Mouse (Mus musculus) T-helper 17 cell (primary cell): ENCODE measurements around the gene Gps1.
"Not testable (repeated sequence)": the region's sequence is repeated elsewhere in the genome, so short reads cannot be mapped to it uniquely, and the experiment has no call there.

ENCODE experiments used
- in situ Hi-C, 2 experiments: fragments of 300-600 bp; cut with MboI, MseI; formaldehyde crosslinking; loops; 1 replicate in 1 of 2; 2 replicates in 1 of 2; pipeline ENCODE4 v1.15.1; 2025; ENCODE audit warnings: high pct_unique_total_duplicates in 2 of 2

Gps1 gene

DNA sequence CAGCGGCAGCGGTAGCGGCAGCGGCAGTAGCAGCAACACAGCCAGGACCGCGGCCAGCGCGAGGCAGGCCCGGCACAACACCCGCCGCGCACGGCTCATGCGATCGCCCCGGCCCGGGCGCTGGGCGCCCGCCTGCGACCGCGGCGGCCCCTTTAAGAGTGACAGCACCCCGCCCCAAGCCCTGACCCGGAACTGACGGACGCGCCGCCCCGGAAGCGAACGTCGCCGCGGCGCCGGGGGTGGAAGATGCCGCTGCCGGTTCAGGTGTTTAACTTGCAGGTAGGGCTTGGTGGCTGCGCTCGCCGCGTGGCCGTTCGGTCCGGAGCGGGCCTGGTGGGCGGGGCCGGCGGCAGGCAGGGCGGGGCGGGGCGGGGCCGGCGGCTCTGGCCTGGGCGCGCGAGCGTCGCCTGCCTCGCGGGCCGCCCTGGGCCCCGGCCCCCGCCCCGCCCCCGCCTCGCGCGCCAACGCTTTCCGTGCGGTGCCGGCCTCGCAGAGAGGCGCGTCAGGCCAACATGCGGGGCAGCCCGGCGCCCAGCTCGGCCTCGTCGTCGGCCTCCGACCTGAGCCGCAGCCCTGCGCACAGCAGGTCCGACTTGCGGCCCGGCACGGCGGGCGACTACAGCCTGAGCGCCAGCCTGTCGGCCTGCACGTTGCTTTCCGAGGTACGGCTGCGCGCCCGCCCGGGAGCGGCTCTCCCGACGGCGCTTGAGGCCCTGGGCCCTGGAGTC, at the start of gene Gps1, which contains the start of gene Rfng:
Gps1 (plus strand) TSS at position 209 of the 728 bp plus-strand sequence.
Rfng (minus strand) TSS at position 144 of the 728 bp plus-strand sequence.
- in situ Hi-C loops: no loop called here

DNA sequence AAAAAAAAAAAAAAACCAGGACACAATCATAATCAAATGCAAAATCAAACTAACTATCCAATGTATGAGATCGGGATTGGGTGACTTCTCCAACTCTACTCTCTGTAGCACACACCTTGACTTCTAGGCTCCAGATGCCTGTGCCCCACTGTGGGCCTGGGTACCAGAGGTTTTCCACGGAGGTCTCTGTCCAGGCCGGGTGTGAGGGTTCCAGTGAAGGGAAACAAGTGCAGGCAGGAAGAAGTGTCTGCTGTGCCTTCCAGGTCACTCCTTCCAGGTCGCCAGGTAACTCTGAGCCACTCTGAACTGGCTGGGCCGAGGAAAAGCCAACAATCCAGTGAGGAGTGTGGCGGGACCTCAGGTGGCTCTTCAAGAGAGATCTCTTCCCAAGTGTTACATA, 47.6 kb upstream of the Gps1 start:
- in situ Hi-C loops: no loop called here

DNA sequence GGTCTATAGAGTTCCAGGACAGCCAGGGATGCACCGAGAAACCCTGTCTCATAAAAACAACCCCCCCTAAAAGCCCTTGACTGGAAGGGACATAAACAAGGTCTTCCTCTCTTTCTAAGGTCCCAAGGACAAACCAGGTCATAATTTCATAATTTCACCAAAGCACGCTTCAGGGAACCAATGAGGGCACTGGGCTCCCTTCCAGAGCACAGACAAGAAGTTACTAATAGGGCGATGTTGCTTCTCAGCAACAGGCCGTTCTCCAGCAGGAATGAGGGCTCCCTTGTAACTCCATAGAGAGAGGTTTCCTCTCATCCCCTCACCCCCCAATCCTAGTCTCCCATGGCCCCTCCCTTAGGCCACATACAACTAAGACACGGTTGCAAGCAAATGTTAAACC, 43.1 kb upstream of the Gps1 start:
- in situ Hi-C loops: loop anchor here in 1 of 2 experiments (10.0 kb wide), 1 partner anchor 1116 kb away; no protein-coding TSS in a partner anchor

DNA sequence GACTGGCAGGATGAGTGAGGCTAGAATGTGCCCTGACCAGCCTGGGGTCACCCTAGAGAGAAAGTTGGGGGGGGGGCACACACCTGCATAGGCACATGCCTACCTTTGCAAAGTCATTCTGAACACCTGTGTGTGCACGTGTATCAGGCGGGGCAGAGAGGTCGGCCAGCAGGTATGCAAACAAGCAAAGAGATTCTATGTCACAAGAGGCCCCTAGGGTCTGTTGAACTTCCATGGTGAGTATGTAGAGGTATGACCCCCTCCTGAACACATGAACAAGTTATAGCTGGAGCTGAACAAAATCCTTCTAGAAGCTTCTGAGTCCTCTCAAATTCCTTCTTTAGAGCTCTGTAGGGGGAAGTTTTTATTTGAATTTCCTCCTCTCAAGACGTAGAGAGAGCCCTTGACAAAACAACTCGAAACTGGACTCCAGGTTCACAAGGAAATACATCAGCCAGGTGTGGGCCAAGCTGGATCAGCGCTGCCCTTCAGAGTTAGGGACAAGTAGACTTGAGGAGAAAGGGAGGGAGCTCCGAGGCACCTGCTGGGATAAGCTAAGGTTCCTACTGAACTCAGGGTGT, 39.9 kb upstream of the Gps1 start:
- in situ Hi-C loops: loop anchor here in 1 of 2 experiments (10.0 kb wide), 1 partner anchor 1119 kb away; no protein-coding TSS in a partner anchor

DNA sequence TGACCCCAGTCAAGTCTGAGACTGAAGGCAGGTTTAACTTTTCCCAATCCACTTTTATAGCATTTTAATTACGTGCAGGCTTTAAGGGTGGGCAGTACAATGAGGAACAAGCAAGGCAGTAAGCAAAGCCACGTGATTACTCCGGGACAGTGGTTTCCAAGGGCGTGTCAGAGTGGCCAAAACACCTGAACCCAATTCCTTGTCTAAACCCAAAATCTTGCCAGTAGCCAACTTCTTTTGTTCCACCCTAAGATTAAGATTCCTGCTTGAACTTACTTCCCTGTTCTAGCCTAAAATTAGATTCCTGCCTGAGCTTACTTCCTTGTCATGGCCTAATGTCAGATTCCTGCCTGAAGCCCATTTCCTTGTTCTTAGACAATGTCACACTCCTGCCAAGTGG, 36.1 kb upstream of the Gps1 start:
- in situ Hi-C loops: loop anchor here in 1 of 2 experiments (10.0 kb wide), 1 partner anchor 1123 kb away; no protein-coding TSS in a partner anchor

DNA sequence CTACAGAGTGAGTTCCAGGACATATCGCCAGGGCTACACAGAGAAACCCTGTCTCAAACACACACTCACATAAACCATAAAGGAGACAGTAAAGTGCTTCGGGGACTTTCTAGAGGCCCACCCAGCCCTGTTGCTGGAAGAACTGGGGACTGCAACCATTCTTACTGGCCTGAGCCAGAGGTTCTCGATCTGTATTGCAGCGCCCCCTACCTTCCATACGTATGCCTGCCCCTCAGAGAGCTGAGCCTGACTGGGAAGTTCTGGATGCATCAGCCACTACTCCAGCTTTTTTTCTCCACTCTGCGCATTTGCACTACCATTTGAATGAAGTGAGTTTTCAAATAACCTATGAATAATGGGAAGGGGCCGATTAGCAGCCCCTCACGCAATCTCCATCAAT, 34.6 kb upstream of the Gps1 start:
- in situ Hi-C loops: loop anchor here in 1 of 2 experiments (10.0 kb wide), 1 partner anchor 1125 kb away; no protein-coding TSS in a partner anchor

DNA sequence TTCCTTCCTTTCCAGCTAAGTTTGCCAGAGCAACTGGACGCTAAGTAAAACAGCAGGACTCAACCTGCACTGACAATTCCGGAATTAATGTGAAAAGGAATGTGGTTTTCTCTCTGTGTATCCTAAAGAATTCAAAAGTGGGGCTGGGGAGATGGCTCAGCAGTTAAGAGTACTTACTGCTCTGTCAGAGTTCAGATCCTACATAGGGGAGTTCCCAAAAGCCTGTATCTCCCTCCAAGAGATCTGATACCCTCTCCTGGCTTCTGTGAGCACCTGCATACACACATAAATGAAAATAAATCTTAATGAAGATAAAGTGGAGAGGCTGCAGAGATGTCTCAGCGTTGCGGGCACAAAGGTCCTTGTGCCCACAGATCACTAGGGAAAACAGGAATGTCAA, 32.5 kb upstream of the Gps1 start:
- in situ Hi-C loops: no loop called here

DNA sequence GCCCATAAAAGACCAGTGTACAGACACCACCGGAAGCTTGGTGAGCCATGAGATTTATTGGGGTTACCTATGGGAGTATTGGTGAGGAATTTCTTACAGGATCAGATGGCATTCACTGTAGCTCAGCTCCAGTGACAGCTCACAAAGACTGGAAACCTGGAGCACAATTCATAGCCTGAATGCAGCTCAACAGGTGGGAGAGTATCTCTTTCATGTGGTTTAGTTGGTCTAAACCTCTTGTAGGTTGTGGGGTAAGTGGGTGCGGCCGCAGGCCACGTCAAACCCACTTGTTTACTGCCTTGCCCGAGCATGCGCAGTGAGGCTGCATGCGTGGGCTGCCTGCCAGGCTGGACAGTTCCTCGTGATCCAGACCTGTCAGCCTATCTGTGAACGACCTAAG, 23.8 kb upstream of the Gps1 start:
- in situ Hi-C loops: no loop called here

DNA sequence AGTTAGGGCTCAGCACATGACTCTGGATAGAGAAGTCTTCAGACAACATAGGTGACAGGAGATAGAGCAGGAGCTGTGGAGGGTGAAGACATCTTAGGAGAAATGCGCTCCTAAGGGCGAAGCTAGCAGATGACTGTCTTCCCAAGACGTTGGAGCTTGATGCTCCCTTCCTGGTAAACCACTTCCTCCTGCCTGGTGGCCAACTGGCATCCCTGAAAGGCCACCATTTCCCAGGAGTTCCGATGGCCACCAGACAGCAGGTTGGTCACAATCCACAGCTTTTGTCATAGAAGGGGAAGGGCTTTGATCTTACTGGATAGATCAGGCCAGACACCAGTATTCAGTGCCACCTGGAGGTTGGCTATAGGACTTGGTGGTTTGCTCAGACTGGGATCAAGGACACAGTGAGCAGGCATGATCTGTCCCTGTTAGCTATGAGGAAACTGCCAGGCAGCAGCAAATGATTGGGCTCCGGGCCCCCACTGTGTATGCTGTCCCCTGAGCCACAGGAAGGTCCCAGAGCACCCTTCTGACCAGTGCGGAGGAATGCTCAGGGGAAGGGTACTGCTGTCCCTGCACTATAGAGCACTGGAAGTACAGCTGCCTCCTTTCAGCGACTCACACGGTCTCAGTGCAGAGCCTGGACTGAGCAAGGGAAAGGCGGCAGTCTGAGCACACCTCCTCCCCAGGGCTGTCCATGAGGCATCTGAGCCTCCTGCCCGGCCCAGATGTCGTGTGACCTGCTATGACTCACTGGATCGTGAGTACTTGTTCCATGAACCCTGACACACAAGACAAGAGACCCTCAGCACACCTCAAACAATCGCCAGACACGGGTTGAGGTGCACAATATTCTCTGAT, 22.0 kb upstream of the Gps1 start:
- in situ Hi-C loops: no loop called here

DNA sequence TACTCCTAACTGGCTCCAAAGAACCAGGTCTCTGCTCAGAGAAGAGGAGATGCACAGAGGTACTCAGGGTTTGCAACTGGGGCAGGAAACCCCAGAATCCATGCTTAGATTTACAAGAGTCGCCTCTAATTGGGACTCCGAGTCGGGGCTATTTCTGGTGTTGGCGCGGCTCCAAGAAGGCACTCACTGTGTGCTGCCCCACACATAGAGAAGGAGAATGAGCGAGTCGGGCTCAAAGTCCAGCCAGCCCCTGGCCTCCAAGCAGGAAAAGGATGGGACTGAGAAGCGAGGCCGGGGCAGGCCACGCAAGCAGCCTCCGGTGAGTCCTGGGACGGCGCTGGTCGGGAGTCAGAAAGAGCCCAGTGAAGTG, 21.4 kb upstream of the Gps1 start, which contains the start of gene Hmga1b:
Hmga1b (plus strand) TSS at position 123 of the 370 bp plus-strand sequence.
- in situ Hi-C loops: not testable (repeated sequence)

DNA sequence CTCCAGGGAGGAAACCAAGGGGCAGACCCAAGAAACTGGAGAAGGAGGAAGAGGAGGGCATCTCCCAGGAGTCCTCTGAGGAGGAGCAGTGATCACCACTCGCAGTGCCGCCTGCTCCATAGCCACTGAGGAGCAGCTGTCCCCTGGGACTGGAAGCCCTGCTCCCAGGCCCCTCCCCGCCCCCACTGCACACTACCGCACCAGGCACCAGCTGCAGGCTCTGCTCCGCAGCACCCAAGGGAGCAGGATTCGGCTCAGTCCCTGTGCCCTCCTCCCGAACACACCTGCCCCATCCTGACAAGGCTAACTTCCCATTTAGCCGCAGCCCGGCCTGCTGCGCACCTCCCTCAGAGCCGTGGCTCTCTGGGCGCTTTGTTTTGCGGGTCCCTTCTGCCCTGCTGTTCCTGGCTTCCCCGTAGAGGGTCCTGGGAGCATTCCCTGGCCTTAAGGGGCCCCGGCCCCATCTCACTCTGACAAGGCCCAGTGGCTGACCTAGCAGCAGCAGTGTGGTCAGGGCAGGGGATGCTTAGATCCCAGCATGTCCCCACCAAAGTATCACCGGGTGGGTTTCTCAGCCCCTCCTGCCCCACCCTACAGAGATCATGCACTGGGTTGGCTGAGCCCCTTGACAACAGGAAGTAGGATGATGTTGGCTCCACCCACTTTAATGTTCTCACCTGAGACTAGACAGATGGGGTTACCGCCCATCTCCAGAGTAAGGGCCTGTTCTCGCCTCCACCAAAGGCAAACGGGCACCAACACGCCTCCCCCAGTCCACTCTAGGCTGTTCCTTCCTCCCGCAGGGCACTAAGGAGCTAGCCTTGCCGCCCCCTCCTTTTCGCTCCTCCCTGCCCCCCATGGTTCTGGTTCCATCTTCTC, 20.7 kb upstream of the Gps1 start:
- in situ Hi-C loops: not testable (repeated sequence)

DNA sequence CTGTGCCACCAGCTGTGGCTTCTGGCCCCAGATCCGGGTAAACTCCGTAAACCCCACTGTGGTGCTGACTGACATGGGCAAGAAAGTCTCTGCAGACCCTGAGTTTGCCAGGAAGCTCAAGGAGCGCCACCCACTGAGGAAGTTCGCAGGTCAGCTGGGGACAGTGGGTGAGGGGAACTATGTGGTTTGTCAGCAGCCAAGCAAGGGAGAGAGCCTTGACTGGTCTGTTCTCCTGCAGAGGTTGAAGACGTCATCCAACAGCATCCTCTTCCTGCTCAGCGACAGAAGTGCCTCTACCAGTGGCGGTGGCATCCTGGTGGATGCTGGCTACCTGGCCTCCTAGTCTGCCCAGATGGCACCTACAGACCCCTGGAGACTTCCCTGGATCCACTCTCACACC, 17.0 kb upstream of the Gps1 start:
- in situ Hi-C loops: not testable (repeated sequence)

DNA sequence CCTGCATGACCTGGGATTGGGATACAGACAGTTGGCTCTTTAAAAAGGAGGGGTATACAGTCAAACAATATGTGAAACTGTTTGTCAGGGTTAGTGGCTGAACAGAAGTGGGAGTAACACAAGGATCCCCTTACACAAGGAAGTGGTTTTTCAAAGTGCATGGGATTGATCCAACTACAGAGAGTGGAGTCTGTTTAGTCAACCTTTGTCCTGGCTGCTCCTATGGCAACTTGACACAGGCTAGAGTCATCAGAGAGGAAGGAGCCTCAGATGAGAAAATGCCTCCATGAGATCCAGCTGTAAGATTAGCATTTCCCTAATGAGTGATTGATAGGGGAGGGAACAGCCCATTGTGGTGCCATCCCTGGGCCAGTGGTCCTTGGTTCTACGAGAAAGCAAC, 15.9 kb upstream of the Gps1 start:
- in situ Hi-C loops: no loop called here

DNA sequence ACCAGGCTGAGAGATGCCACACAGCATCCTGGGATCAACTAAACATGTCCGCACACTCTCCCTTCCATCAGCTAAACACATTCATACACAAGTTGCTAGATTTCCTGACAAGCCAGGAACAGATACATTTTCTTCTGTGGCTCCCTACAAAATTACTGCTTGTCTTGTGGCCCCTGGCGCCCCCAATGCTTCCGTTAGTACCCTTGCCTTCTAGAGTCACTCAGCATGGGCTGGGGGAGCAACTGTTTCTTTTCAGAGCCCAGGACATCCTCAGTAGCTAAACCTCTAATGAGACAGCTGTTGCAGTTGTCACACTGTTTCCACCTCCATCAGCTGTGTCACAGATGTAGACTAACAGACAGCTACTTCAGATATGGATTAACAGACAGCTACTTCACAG, 11.3 kb upstream of the Gps1 start:
- in situ Hi-C loops: no loop called here

DNA sequence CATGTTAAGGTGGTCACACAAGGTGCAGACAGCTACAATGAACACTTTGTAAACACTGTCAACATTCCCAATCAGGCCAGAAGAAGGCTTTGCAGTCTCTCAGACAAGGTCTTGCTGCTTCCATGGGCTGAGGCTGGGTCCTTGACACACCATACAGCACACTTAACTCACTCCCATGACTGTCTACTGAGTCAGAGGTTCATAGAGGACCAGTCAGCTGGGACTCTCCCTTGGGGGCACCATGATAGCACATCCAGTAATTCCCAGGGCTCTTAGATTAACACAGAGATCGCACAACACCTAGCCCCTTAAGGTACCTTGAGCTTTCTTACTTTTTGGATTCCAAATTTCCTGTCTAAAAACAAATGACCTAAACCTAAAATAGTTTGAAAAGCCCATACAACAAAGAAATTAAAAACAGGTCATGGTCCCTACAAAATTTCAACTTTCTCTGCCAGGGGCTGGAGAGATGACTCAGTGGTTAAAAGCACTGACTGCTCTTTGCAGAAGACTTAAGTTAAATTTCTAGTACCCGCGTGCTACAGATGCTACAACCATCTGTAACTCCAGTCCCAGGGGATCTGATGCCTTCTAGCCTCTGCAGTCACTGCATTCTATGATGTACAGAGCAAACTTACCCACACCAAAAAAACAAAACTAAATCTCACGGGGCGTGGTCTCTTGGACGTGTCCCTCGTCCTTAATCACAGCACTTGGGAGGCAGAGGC, 10.4 kb upstream of the Gps1 start:
- in situ Hi-C loops: no loop called here

DNA sequence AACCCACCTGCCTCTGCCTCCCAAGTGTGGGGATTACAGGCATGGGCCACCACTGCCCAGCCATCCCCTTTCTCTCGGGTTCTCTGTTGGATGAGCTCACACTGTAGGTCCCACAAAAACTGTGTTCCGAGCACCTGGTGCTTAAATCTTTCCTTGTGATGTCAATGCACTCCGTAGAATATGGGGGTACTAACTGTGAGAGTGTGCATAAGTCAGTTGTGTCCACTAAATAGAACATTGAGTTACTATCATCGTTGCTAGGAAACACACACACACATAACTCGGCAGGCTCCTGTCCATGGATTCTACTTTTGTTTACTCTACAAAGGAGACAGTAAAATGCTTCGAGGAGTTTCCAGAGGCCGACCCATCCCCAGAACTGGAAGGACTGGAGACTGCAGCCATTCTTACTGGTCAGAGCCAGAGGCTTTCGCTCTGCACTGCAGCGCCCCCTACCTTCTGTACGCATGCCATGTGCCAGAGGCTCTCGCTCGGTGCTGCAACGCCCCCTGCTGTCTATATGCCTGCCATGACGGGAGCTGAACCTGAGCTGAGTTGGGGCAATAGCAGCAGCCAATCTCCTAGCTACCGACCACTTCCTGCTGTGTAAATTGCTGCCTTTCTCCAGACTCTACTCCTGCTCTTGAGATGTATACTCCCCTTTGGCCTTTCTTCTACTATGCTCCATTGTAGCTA, 8.2 kb upstream of the Gps1 start:
- in situ Hi-C loops: loop anchor here (5.0 kb wide), 1 partner anchor 59 kb away; no protein-coding TSS in a partner anchor

DNA sequence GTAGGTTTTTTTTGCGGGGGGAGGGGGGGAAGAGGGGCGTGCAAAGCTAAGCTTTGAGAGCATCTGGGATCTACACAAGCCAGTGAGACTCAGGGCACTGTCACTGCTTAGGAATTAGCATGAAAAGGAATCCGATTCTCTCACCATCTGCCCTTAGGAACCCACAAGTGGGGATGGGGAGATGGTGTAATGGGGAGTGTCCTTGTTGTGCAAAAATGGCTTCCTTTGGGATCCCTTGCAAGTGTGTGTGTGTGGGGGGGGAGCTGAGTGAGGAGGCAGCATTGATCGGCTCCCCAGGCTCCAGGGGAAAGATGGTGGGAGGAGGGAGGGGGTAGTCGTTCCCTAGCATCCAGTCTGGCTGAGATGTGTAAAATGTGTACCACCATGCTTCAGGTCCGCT, 6.9 kb upstream of the Gps1 start:
- in situ Hi-C loops: loop anchor here (5.0 kb wide), 1 partner anchor 60 kb away; no protein-coding TSS in a partner anchor

DNA sequence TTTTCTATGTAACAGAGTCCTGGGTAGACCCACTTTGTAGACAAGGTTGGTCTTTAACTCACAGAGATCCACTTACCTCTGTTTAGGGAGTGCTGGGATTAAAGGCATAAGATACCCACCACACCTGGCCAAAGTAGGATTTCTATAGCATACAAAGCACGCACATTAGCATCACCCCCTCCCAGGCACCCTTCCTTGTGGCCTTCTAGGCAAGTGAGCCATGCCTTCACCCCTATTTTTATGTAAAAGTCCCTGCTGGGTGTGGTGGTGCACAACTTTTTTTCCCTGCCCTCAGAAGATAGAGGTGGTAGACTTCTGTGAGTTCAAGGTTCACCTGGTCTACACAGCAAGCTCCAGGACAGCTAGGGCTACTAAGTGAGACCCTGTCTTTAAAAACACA, 4.2 kb upstream of the Gps1 start:
- in situ Hi-C loops: loop anchor here (5.0 kb wide), 1 partner anchor 63 kb away; no protein-coding TSS in a partner anchor

DNA sequence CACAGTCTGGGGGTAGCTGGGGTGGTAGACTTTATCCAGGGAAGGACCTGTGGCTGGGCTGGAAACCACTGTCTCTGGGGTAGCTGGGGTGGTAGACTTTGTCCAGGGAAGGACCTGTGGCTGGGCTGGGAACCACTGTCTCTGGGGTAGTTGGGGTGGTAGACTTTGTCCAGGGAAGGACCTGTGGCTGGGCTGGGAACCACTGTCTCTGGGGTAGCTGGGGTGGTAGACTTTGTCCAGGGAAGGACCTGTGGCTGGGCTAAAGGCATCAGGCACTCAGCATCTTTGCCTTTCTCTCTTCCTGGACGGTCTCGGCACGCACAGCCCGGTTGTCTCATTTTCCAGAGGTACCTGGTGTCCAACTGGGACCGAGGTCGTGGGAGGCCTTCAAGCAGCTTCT, 2.7 kb upstream of the Gps1 start:
- in situ Hi-C loops: not testable (repeated sequence)
